Mouse (Mus musculus): ENCODE measurements around the gene Gm47985.
"Not testable (repeated sequence)": the region's sequence is repeated elsewhere in the genome, so short reads cannot be mapped to it uniquely, and the experiment has no call there.

GRCm38 (mm10) chr1:151198120-151198519 is 15.8 kb downstream of the Gm47985 start, which contains the start of gene Gm47995:
- not testable (repeated sequence) for TF ChIP-seq CTCF (IDR thresholded peaks at IDR 0.05 in 2 of 3, conservative IDR thresholded peaks at IDR 0.05 in 1 of 3; ENCODE audit: control insufficient read depth in 1 of 3, insufficient read depth in 1 of 3, low read depth in 2 of 3, low read length in 3 of 3, poor library complexity in 1 of 3, severe bottlenecking in 1 of 3); MAX (IDR thresholded peaks at IDR 0.05; ENCODE audit: low read length); E2F4 (IDR thresholded peaks at IDR 0.05; ENCODE audit: borderline replicate concordance, low read depth, low read length); POLR2A (IDR thresholded peaks at IDR 0.05; ENCODE audit: control insufficient read depth in 1 of 2, insufficient read depth in 1 of 2, low read depth in 1 of 2, low read length in 2 of 2, poor library complexity in 1 of 2)
